Mouse (Mus musculus) CH12.LX (cell line): ENCODE measurements around the gene Rprd1b. TPM values are rescaled to one million over a fixed set of nuclear protein-coding genes. Genes with fewer than 3 reads are reported as not detected.
A peak's percentile ranks its signal among the peaks of the same experiment; 100 is the strongest.

Source experiments
- DNase-seq: peaks from one replicate; pipeline ENCODE4 v3.0.0-alpha.2; 2013; ENCODE audit errors: extremely low read depth
- H3K27ac ChIP-seq: 2 replicates; pipeline ENCODE4 v1.5.1; 2012; ENCODE audit warnings: low read depth, mild to moderate bottlenecking, control low read depth, moderate library complexity; ENCODE audit not compliant: insufficient read depth
- H3K27me3 ChIP-seq: replicated peaks from 2 replicates; pipeline ENCODE3; 2012; ENCODE audit warnings: inconsistent platforms
- H3K36me3 ChIP-seq, 2 experiments: replicated peaks in 1 of 2; 2 replicates each; pipeline versions ENCODE3 to v1.6.1; 2012; ENCODE audit warnings: inconsistent platforms in 1 of 2, low read length in 1 of 2, mild to moderate bottlenecking in 1 of 2, mixed read lengths in 1 of 2, moderate library complexity in 1 of 2; ENCODE audit not compliant: control insufficient read depth in 1 of 2, insufficient read depth in 1 of 2
- H3K4me1 ChIP-seq, 2 experiments: 2 replicates each; pipeline ENCODE4 v1.6.1; 2012; ENCODE audit warnings: inconsistent platforms in 1 of 2, moderate library complexity in 1 of 2; ENCODE audit not compliant: insufficient read depth in 2 of 2, control insufficient read depth in 1 of 2
- H3K4me2 ChIP-seq: 2 replicates; pipeline ENCODE4 v1.6.1; 2012; ENCODE audit warnings: low read depth, mild to moderate bottlenecking, control low read depth; ENCODE audit not compliant: poor library complexity, insufficient read depth, severe bottlenecking
- H3K4me3 ChIP-seq, 3 experiments: fragments of 150-350 bp in 1 of 3; sonication (generic) in 1 of 3; replicated peaks in 1 of 3; 2 replicates each; pipeline versions ENCODE3 to v1.5.1; 2011 to 2012; ENCODE audit warnings: low read depth in 2 of 3, low read length in 2 of 3, mild to moderate bottlenecking in 2 of 3, moderate library complexity in 2 of 3, control low read depth in 1 of 3, improper control_type of control experiment in 1 of 3, inconsistent platforms in 1 of 3, mixed read lengths in 1 of 3; ENCODE audit not compliant: poor library complexity in 1 of 3
- H3K79me2 ChIP-seq: replicated peaks from 2 replicates; pipeline ENCODE4 v1.6.1; 2012; ENCODE audit warnings: mild to moderate bottlenecking, moderate library complexity; ENCODE audit not compliant: control insufficient read depth, poor library complexity, insufficient read depth, severe bottlenecking; ENCODE audit errors: extremely low read depth
- H3K9ac ChIP-seq: 2 replicates; pipeline ENCODE4 v1.6.1; 2012; ENCODE audit warnings: low read depth, mild to moderate bottlenecking, control low read depth, moderate library complexity; ENCODE audit not compliant: insufficient read depth
- H3K9me3 ChIP-seq: replicated peaks from 2 replicates; pipeline ENCODE3; 2012; ENCODE audit warnings: low read length, inconsistent platforms, mixed read lengths
- CHD1 ChIP-seq: IDR thresholded peaks from 2 replicates; pipeline ENCODE4 v1.6.1; 2012; ENCODE audit warnings: low read depth, low read length, improper control_type of control experiment, inconsistent platforms
- CHD2 ChIP-seq: IDR thresholded peaks from 2 replicates; pipeline ENCODE4 v1.6.1; 2011; ENCODE audit warnings: low read length, improper control_type of control experiment
- CTCF ChIP-seq, 2 experiments: IDR thresholded peaks in 1 of 2; conservative IDR thresholded peaks in 1 of 2; 2 replicates each; pipeline ENCODE4 v1.5.1; 2011 to 2012; ENCODE audit warnings: low read depth in 2 of 2, low read length in 2 of 2, improper control_type of control experiment in 1 of 2, inconsistent platforms in 1 of 2, mild to moderate bottlenecking in 1 of 2, moderate library complexity in 1 of 2
- E2F4 ChIP-seq: IDR thresholded peaks from 2 replicates; pipeline ENCODE4 v1.6.1; 2011; ENCODE audit warnings: low read depth, low read length, improper control_type of control experiment; ENCODE audit not compliant: insufficient replicate concordance
- EP300 ChIP-seq: IDR thresholded peaks from 2 replicates; pipeline ENCODE4 v1.6.1; 2011; ENCODE audit warnings: low read length, improper control_type of control experiment
- ETS1 ChIP-seq: conservative IDR thresholded peaks from 2 replicates; pipeline ENCODE4 v1.6.1; 2012; ENCODE audit warnings: low read depth, mild to moderate bottlenecking, inconsistent platforms, low read length, improper control_type of control experiment, moderate library complexity
- GABPA ChIP-seq: IDR thresholded peaks from 2 replicates; pipeline ENCODE4 v1.6.1; 2012; ENCODE audit warnings: low read depth, low read length, improper control_type of control experiment, inconsistent platforms; ENCODE audit not compliant: insufficient replicate concordance
- JUN ChIP-seq: IDR thresholded peaks from 2 replicates; pipeline ENCODE4 v1.6.1; 2011; ENCODE audit warnings: low read depth, mild to moderate bottlenecking, low read length, improper control_type of control experiment, moderate library complexity; ENCODE audit not compliant: insufficient read depth
- KAT2A ChIP-seq: IDR thresholded peaks from 2 replicates; pipeline ENCODE4 v1.6.1; 2012; ENCODE audit warnings: low read length, improper control_type of control experiment, inconsistent platforms; ENCODE audit not compliant: insufficient replicate concordance
- MAX ChIP-seq: IDR thresholded peaks from 2 replicates; pipeline ENCODE4 v1.6.1; 2011; ENCODE audit warnings: low read length, improper control_type of control experiment
- MAZ ChIP-seq: IDR thresholded peaks from 2 replicates; pipeline ENCODE4 v1.6.1; 2012; ENCODE audit warnings: low read depth, mild to moderate bottlenecking, inconsistent platforms, low read length, improper control_type of control experiment, moderate library complexity
- MYC ChIP-seq: IDR thresholded peaks from 2 replicates; pipeline ENCODE4 v1.6.1; 2011; ENCODE audit warnings: low read depth, mild to moderate bottlenecking, improper control_type of control experiment, low read length
- NELFE ChIP-seq: IDR thresholded peaks from 2 replicates; pipeline ENCODE4 v1.6.1; 2011; ENCODE audit warnings: low read depth, low read length, improper control_type of control experiment
- NRF1 ChIP-seq: IDR thresholded peaks from 2 replicates; pipeline ENCODE4 v1.6.1; 2014; ENCODE audit warnings: low read depth, mild to moderate bottlenecking, inconsistent platforms, low read length, improper control_type of control experiment, moderate library complexity
- PAX5 ChIP-seq: IDR thresholded peaks from 2 replicates; pipeline ENCODE4 v1.6.1; 2012; ENCODE audit warnings: low read length, inconsistent platforms, mixed read lengths
- POLR2A ChIP-seq: IDR thresholded peaks from 2 replicates; pipeline ENCODE4 v1.6.1; 2011; ENCODE audit warnings: low read depth, mild to moderate bottlenecking, improper control_type of control experiment, low read length
- RCOR1 ChIP-seq: conservative IDR thresholded peaks from 2 replicates; pipeline ENCODE4 v1.6.1; 2012; ENCODE audit warnings: low read depth, mild to moderate bottlenecking, inconsistent platforms, low read length, improper control_type of control experiment
- SIN3A ChIP-seq: IDR thresholded peaks from 2 replicates; pipeline ENCODE4 v1.6.1; 2012; ENCODE audit warnings: low read length, improper control_type of control experiment, inconsistent platforms
- USF1 ChIP-seq: IDR thresholded peaks from 2 replicates; pipeline ENCODE4 v1.6.1; 2014; ENCODE audit warnings: low read depth, mild to moderate bottlenecking, inconsistent platforms, low read length, improper control_type of control experiment
- USF2 ChIP-seq: conservative IDR thresholded peaks from 2 replicates; pipeline ENCODE4 v1.6.1; 2011; ENCODE audit warnings: low read depth, low read length, improper control_type of control experiment
- ZMIZ1 ChIP-seq: IDR thresholded peaks from 2 replicates; pipeline ENCODE4 v1.6.1; 2012; ENCODE audit warnings: low read depth, mild to moderate bottlenecking, inconsistent platforms, low read length, improper control_type of control experiment
- ZNF384 ChIP-seq: IDR thresholded peaks from 2 replicates; pipeline ENCODE4 v1.6.1; 2012; ENCODE audit warnings: low read depth, low read length, improper control_type of control experiment, inconsistent platforms
- dilution Hi-C: fragments of 300-500 bp; cut with MboI; formaldehyde crosslinking; loops from 2 replicates; pipeline ENCODE4 v1.14.3; 2020; ENCODE audit warnings: low sequenced_read_pairs; ENCODE audit not compliant: extremely low pct_unique_long_range_greater_than_20kb, extremely low pct_ligation_motif_present
- in situ Hi-C: fragments of 300-500 bp; cut with MboI; formaldehyde crosslinking; loops from 3 replicates; pipeline ENCODE4 v1.14.3; 2019; ENCODE audit warnings: low sequenced_read_pairs, low pct_ligation_motif_present, low pct_unique_long_range_greater_than_20kb, mixed read lengths
- polyA plus RNA-seq: library from polyadenylated mRNA; unstranded; fragments of >175 nt; gene quantifications from 2 replicates; pipeline ENCODE4 v1.2.1, GENCODE M21; 2012; ENCODE audit warnings: low read depth; ENCODE audit not compliant: insufficient read length
- total RNA-seq, 2 experiments: library from RNA; depleted of rRNA; stranded (reverse); fragments of 300-350 nt in 1 of 2; fragments of >200 nt in 1 of 2; gene quantifications; 2 replicates each; pipeline ENCODE4 v1.2.3; 2012 to 2014

Rprd1b gene
- total and polyA plus RNA-seq, 3 experiments: 11.8 to 33.1 (median 16.4) TPM

- no peaks in the 10 kb centered on the region for H3K79me2 ChIP-seq
- H3K9ac ChIP-seq: no peak overlapping the region
- H3K4me1 ChIP-seq: peaks cover 5 to 20% of the 10 kb centered on the region in 2 experiments
- no peak for DNase-seq
- H3K4me2 ChIP-seq: no peak overlapping the region
- peaks cover 55% of the 10 kb centered on the region for H3K27me3 ChIP-seq
- TF ChIP-seq CHD2 (peak; percentile 27; the same call in 1 of the 2 replicates), EP300 (no peak), MYC (no peak), CTCF (conservative IDR thresholded peaks at IDR 0.05 in 1 of 2, IDR thresholded peaks at IDR 0.05 in 1 of 2; ENCODE audit: low read depth in 2 of 2, low read length in 2 of 2) (no peak)
- no peak overlapping the region for H3K4me3 ChIP-seq
- no peak overlapping the region for H3K27ac ChIP-seq
- in situ Hi-C loops: no loop called here
- dilution Hi-C loops: no loop called here
- H3K9me3 ChIP-seq: peaks cover 16% of the 10 kb centered on the region
- no peaks in the 10 kb centered on the region for H3K36me3 ChIP-seq
Measured at GRCm38 (mm10) chr2:158155101-158155500, 126.8 kb downstream of the Rprd1b start.

- Histone ChIP-seq H3K9me3 (peaks cover 14% of the 10 kb centered on the region), H3K4me3 (no peak overlapping the region), H3K4me1 (peaks cover 8 to 25% of the 10 kb centered on the region in 2 experiments), H3K4me2 (no peak overlapping the region), H3K79me2 (no peaks in the 10 kb centered on the region), H3K36me3 (no peaks in the 10 kb centered on the region), H3K27me3 (peaks cover 55% of the 10 kb centered on the region), H3K9ac (no peak overlapping the region), H3K27ac (no peak overlapping the region)
- in situ Hi-C loops: no loop called here
- dilution Hi-C loops: no loop called here
- DNase-seq: no peak
- TF ChIP-seq SIN3A: no peak
- TF ChIP-seq CHD1: no peak
- no peak for TF ChIP-seq NELFE
- TF ChIP-seq GABPA: no peak
- TF ChIP-seq ETS1: no peak
- TF ChIP-seq USF1: no peak
- no peak for TF ChIP-seq PAX5
- TF ChIP-seq CHD2: no peak
- no peak for TF ChIP-seq MAX
- no peak for TF ChIP-seq MAZ
- TF ChIP-seq JUN: no peak
- no peak for TF ChIP-seq ZMIZ1
- no peak for TF ChIP-seq POLR2A
- TF ChIP-seq NRF1: no peak
- TF ChIP-seq EP300: no peak
- TF ChIP-seq KAT2A: no peak
- no peak for TF ChIP-seq E2F4
- TF ChIP-seq ZNF384: no peak
- no peak for TF ChIP-seq USF2
- TF ChIP-seq RCOR1: no peak
Measured at GRCm38 (mm10) chr2:158155615-158156014, 127.3 kb downstream of the Rprd1b start.
